22 mouse cellular contexts compared by ENCODE assay signal in the genomic region with DNA sequence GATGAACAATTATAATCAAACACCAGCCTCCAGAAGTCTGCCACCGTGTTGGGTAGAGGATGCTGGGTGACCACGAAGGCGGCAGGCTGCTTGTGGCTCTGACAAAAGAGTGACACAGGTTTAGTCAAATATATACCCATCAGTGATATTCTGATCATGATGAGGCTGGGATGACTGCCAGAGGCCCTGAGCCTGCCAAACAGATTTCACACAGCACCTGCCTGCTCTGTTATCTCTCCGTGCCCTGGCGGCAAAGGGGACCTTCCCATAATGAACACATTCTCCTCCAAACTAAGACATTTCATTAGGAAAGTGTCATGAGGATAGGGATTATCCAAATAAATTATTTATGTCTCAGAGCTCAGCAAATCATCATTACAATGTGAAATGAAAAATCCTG.
DNase-seq lines count a peak whose midpoint lies in the region; ATAC-seq and TF ChIP-seq lines count a peak whose summit lies in the region.
"Had no signal": no experiment of that assay in that cellular context is flagged by ENCODE, and none has a peak within 500 bp of the region (broad histone marks: within the 10 kb centered on the region; RNA-seq: fewer than 3 reads in every experiment).

No protein-coding gene starts in this region.

- TF ChIP-seq CTCF in hindbrain, postnatal 0 days (IDR thresholded peaks at IDR 0.05; ENCODE audit: low read depth), result no peak
- TF ChIP-seq CTCF in brain, embryonic 14.5 days (IDR thresholded peaks at IDR 0.05; ENCODE audit: borderline replicate concordance, extremely low read depth, insufficient read depth, insufficient read length), result no peak

- H3K9ac ChIP-seq in hindbrain, postnatal 0 days (replicated peaks; ENCODE audit: low read length), result no peak overlapping the region
- H3K9ac ChIP-seq in midbrain, embryonic 15.5 days, result no peak overlapping the region
- H3K9ac ChIP-seq: embryonic facial prominence, embryonic 13.5 days; heart, embryonic 12.5 days; liver, embryonic 12.5 days; lung, embryonic 14.5 days; neural tube, embryonic 15.5 days had no signal

- no peak overlapping the region for H3K4me2 ChIP-seq in hindbrain, postnatal 0 days (ENCODE audit: low read depth, low read length)
- H3K4me2 ChIP-seq in midbrain, embryonic 15.5 days, result no peak overlapping the region
- H3K4me2 ChIP-seq: embryonic facial prominence, embryonic 13.5 days; heart, embryonic 12.5 days; liver, embryonic 12.5 days; lung, embryonic 14.5 days; neural tube, embryonic 15.5 days had no signal

- H3K36me3 ChIP-seq in hindbrain, postnatal 0 days (ENCODE audit: insufficient read depth, low read length), result no peaks in the 10 kb centered on the region
- no peaks in the 10 kb centered on the region for H3K36me3 ChIP-seq in hindbrain, embryonic 10.5 days
- no peaks in the 10 kb centered on the region for H3K36me3 ChIP-seq in midbrain, embryonic 15.5 days (replicated peaks)
- H3K36me3 ChIP-seq: embryonic facial prominence, embryonic 13.5 days; G1E; heart, embryonic 12.5 days; liver, embryonic 12.5 days; neural tube, embryonic 15.5 days had no signal

- no peak overlapping the region for H3K4me3 ChIP-seq in hindbrain, postnatal 0 days (ENCODE audit: low read length)
- H3K4me3 ChIP-seq in hindbrain, embryonic 10.5 days, result no peak overlapping the region
- no peak overlapping the region for H3K4me3 ChIP-seq in midbrain, embryonic 15.5 days
- H3K4me3 ChIP-seq: embryonic facial prominence, embryonic 13.5 days; heart, embryonic 12.5 days; left cerebral cortex, adult 2 months; liver, embryonic 12.5 days; neural tube, embryonic 15.5 days had no signal

- H3K27me3 ChIP-seq in hindbrain, postnatal 0 days (ENCODE audit: insufficient read depth, low read length), result no peaks in the 10 kb centered on the region
- H3K27me3 ChIP-seq in hindbrain, embryonic 10.5 days (ENCODE audit: insufficient read depth, poor library complexity, severe bottlenecking), result no peaks in the 10 kb centered on the region
- H3K27me3 ChIP-seq in midbrain, embryonic 15.5 days (replicated peaks), result no peaks in the 10 kb centered on the region
- H3K27me3 ChIP-seq: embryonic facial prominence, embryonic 13.5 days; heart, embryonic 12.5 days; liver, embryonic 12.5 days; neural tube, embryonic 15.5 days had no signal

- H3K9me3 ChIP-seq in hindbrain, postnatal 0 days (ENCODE audit: low read length), result no peaks in the 10 kb centered on the region
- H3K9me3 ChIP-seq in hindbrain, embryonic 10.5 days, result no peaks in the 10 kb centered on the region
- no peaks in the 10 kb centered on the region for H3K9me3 ChIP-seq in midbrain, embryonic 15.5 days
- H3K9me3 ChIP-seq: embryonic facial prominence, embryonic 13.5 days; heart, embryonic 12.5 days; liver, embryonic 12.5 days; neural tube, embryonic 15.5 days had no signal

- TF ChIP-seq POLR2A in brain, embryonic 14.5 days (IDR thresholded peaks at IDR 0.05; ENCODE audit: borderline replicate concordance, extremely low read depth, insufficient read depth, insufficient read length, poor library complexity, severe bottlenecking), result no peak

- WGBS in hindbrain, postnatal 0 days, result 64% methylated on average over 5 of the region's 5 CpGs
- WGBS in hindbrain, embryonic 10.5 days, result 96% methylated on average over 5 of the region's 5 CpGs
- 45% methylated on average over 5 of the region's 5 CpGs for WGBS in midbrain, embryonic 15.5 days

- DNase-seq in hindbrain, postnatal 0 days (ENCODE audit: low spot score), result peak; percentile 68
- DNase-seq in hindbrain, embryonic 10.5 days (ENCODE audit: low spot score), result no peak
- DNase-seq in brain, embryonic 14.5 days (ENCODE audit: low read depth), result peak; percentile 79
- DNase-seq in cerebellum, adult 8-10 months, result peak; percentile 40
- DNase-seq in ovary, postnatal 36 days (ENCODE audit: low spot score), result no peak
- no peak for DNase-seq in kidney, postnatal 4 days
- DNase-seq: adrenal gland, postnatal 10 days; lung, embryonic 14.5 days; lung, postnatal 36 days; right cerebral cortex, postnatal 14 days; thymus, postnatal 36 days had no signal

- H3K4me1 ChIP-seq in hindbrain, postnatal 0 days (ENCODE audit: insufficient read depth, low read length), result no peaks in the 10 kb centered on the region
- H3K4me1 ChIP-seq in hindbrain, embryonic 10.5 days (replicated peaks), result no peaks in the 10 kb centered on the region
- peaks cover 17% of the 10 kb centered on the region for H3K4me1 ChIP-seq in midbrain, embryonic 15.5 days
- H3K4me1 ChIP-seq: embryonic facial prominence, embryonic 13.5 days; heart, embryonic 12.5 days; liver, embryonic 12.5 days; neural tube, embryonic 15.5 days had no signal

- no peak overlapping the region for H3K27ac ChIP-seq in hindbrain, postnatal 0 days
- no peak overlapping the region for H3K27ac ChIP-seq in hindbrain, embryonic 10.5 days
- H3K27ac ChIP-seq in midbrain, embryonic 15.5 days, result peak overlapping the region; percentile 13; the same call in 1 of the 2 replicates
- H3K27ac ChIP-seq: embryonic facial prominence, embryonic 13.5 days; left cerebral cortex, adult 2 months; liver, embryonic 12.5 days; neural tube, embryonic 15.5 days had no signal

- ATAC-seq in hindbrain, postnatal 0 days, result peak; percentile 29; the same call in 1 of the 2 replicates
- peak; percentile 60 for ATAC-seq in midbrain, embryonic 15.5 days (replicated peaks)
- ATAC-seq: activated CD4-positive, CD25-positive, alpha-beta regulatory T cell, adult 4 months; forebrain, embryonic 16.5 days; hindbrain, embryonic 16.5 days; intestine, postnatal 0 days; liver, embryonic 12.5 days had no signal

Comparison
In these comparisons a context has a peak if more than half of its experiments do, and no peak if none do; other contexts are left out.
1. DNase-seq: peak in hindbrain, postnatal 0 days (single experiment), brain, embryonic 14.5 days (single experiment) and cerebellum, adult 8-10 months (single experiment); none in hindbrain, embryonic 10.5 days (single experiment), ovary, postnatal 36 days (single experiment) and kidney, postnatal 4 days (0 of 2).